ENCODE assay signal across 46 mouse cellular contexts in genomic region chr11:53657381-53657780, GRCm38 (mm10). TPM values are rescaled to one million over a fixed set of nuclear protein-coding genes. Genes with fewer than 3 reads are reported as not detected.
DNase-seq lines count a peak whose midpoint lies in the region; ATAC-seq and TF ChIP-seq lines count a peak whose summit lies in the region.
"Had no signal": no experiment of that assay in that cellular context is flagged by ENCODE, and none has a peak within 500 bp of the region (broad histone marks: within the 10 kb centered on the region; RNA-seq: fewer than 3 reads in every experiment).

No protein-coding gene starts in this region.

- peaks cover 73% of the 10 kb centered on the region for H3K36me3 ChIP-seq in G1E (replicated peaks)
- H3K36me3 ChIP-seq in liver, embryonic 15.5 days (replicated peaks), result peaks cover 32% of the 10 kb centered on the region
- H3K36me3 ChIP-seq: forebrain, embryonic 15.5 days; midbrain, embryonic 15.5 days had no signal

- H3K4me3 ChIP-seq in G1E (ENCODE audit: low read depth, low read length), result peak overlapping the region; percentile 58; the same call in 1 of the 2 replicates
- no peak overlapping the region for H3K4me3 ChIP-seq in liver, embryonic 15.5 days (replicated peaks)
- H3K4me3 ChIP-seq: embryonic facial prominence, embryonic 10.5 days; embryonic facial prominence, embryonic 15.5 days; forebrain, embryonic 10.5 days; forebrain, embryonic 15.5 days; gastrocnemius, adult 2 months; heart, embryonic 13.5 days; kidney, embryonic 15.5 days; layer of hippocampus, adult 2 months; limb, embryonic 13.5 days; midbrain, embryonic 10.5 days; midbrain, embryonic 15.5 days; myocyte; neural tube, embryonic 12.5 days had no signal

- TF ChIP-seq CTCF in G1E (IDR thresholded peaks at IDR 0.05; ENCODE audit: low read depth, low read length), result no peak

- no peaks in the 10 kb centered on the region for H3K27me3 ChIP-seq in G1E (ENCODE audit: insufficient read depth, low read length)
- no peaks in the 10 kb centered on the region for H3K27me3 ChIP-seq in liver, embryonic 15.5 days
- H3K27me3 ChIP-seq: embryonic facial prominence, embryonic 15.5 days; forebrain, embryonic 15.5 days; heart, embryonic 13.5 days; kidney, embryonic 15.5 days; limb, embryonic 13.5 days; midbrain, embryonic 15.5 days; neural tube, embryonic 12.5 days; Patski had no signal

- no peak overlapping the region for H3K9ac ChIP-seq in liver, embryonic 15.5 days
- H3K9ac ChIP-seq: embryonic facial prominence, embryonic 15.5 days; forebrain, embryonic 15.5 days; heart, embryonic 13.5 days; hindbrain, embryonic 14.5 days; kidney, embryonic 15.5 days; limb, embryonic 13.5 days; midbrain, embryonic 15.5 days; neural tube, embryonic 12.5 days had no signal

- peaks cover 69% of the 10 kb centered on the region for H3K4me1 ChIP-seq in G1E (ENCODE audit: insufficient read depth, low read depth, low read length)
- peaks cover 37% of the 10 kb centered on the region for H3K4me1 ChIP-seq in liver, embryonic 15.5 days (replicated peaks)
- H3K4me1 ChIP-seq: embryonic facial prominence, embryonic 10.5 days; embryonic facial prominence, embryonic 15.5 days; forebrain, embryonic 10.5 days; forebrain, embryonic 15.5 days; kidney, embryonic 15.5 days; limb, embryonic 13.5 days; midbrain, embryonic 10.5 days; midbrain, embryonic 15.5 days; neural tube, embryonic 12.5 days had no signal

- peak overlapping the region; percentile 58 for H3K4me2 ChIP-seq in liver, embryonic 15.5 days
- H3K4me2 ChIP-seq: embryonic facial prominence, embryonic 15.5 days; forebrain, embryonic 15.5 days; heart, embryonic 13.5 days; hindbrain, embryonic 14.5 days; kidney, embryonic 15.5 days; limb, embryonic 13.5 days; midbrain, embryonic 15.5 days; neural tube, embryonic 12.5 days had no signal

- 62% methylated on average over 8 of the region's 8 CpGs for WGBS in liver, embryonic 15.5 days (ENCODE audit: insufficient replicate concordance)

- DNase-seq in CD4-positive helper T cell, adult 2 months (ENCODE audit: low read depth, low spot score), result peak; percentile 13
- no peak for DNase-seq in G1E (ENCODE audit: low spot score)
- DNase-seq in right cerebral cortex, postnatal 36 days (ENCODE audit: low spot score in 2 of 2), result no peak
- no peak for DNase-seq in kidney, adult 9 months
- no peak for DNase-seq in frontal cortex, postnatal 10 days (ENCODE audit: low spot score in 2 of 2)
- DNase-seq: cerebellum, adult 18-20 months; cerebellum, postnatal 10 days; gastrocnemius, adult 2 months; gastrocnemius, postnatal 36 days; heart, adult 18-20 months; heart, postnatal 10 days; kidney, adult 11 months; kidney, postnatal 36 days; lung, adult 2 months; lung, postnatal 10 days; thymus, postnatal 14 days had no signal

- no peaks in the 10 kb centered on the region for H3K9me3 ChIP-seq in G1E (replicated peaks)
- no peaks in the 10 kb centered on the region for H3K9me3 ChIP-seq in liver, embryonic 15.5 days (replicated peaks)
- H3K9me3 ChIP-seq: embryonic facial prominence, embryonic 10.5 days; embryonic facial prominence, embryonic 15.5 days; forebrain, embryonic 10.5 days; forebrain, embryonic 15.5 days; heart, embryonic 13.5 days; kidney, embryonic 15.5 days; limb, embryonic 13.5 days; midbrain, embryonic 10.5 days; midbrain, embryonic 15.5 days; neural tube, embryonic 12.5 days had no signal

- peak overlapping the region; percentile 76 for H3K27ac ChIP-seq in liver, embryonic 15.5 days (replicated peaks)
- H3K27ac ChIP-seq: embryonic facial prominence, embryonic 10.5 days; embryonic facial prominence, embryonic 15.5 days; forebrain, embryonic 10.5 days; forebrain, embryonic 15.5 days; gastrocnemius, adult 2 months; heart, embryonic 13.5 days; hindbrain, embryonic 14.5 days; kidney, embryonic 15.5 days; layer of hippocampus, adult 2 months; limb, embryonic 13.5 days; macrophage; midbrain, embryonic 10.5 days; midbrain, embryonic 15.5 days; neural tube, embryonic 12.5 days had no signal

- ATAC-seq in G1E (ENCODE audit: extremely low read depth, insufficient number of reproducible peaks, low FRiP score, poor library complexity, severe bottlenecking), result no peak
- ATAC-seq in erythroid progenitor cell, adult 5-6 weeks (replicated peaks; ENCODE audit: low FRiP score, poor library complexity, severe bottlenecking), result peak; percentile 47
- ATAC-seq in liver, embryonic 15.5 days (ENCODE audit: insufficient read depth), result no peak
- ATAC-seq: forebrain, embryonic 15.5 days; midbrain, embryonic 15.5 days; Patski had no signal

RNA-seq across cellular contexts. Expression of gene Il13, which starts 22.9 kb away (rescaled TPM):
- total RNA-seq in G1E (2014; fragmentation: Nextera tagmentation) (0.63 TPM in 1 of 2 replicates, not detected in the other), G1E (2017) (3.2 and 4.7 TPM in 2 replicates)
- polyA plus RNA-seq in G1E (2012), result not detected in 2 replicates
- total RNA-seq in erythroid progenitor cell, adult 5-6 weeks (2015; ENCODE audit: low replicate concordance), result not detected in 2 replicates
- total RNA-seq in erythroid progenitor cell, adult 5-6 weeks (2017; ENCODE audit: low replicate concordance), result not detected in 2 replicates
- not detected in 2 replicates for polyA plus RNA-seq in liver, embryonic 15.5 days (2015; fragmentation: Nextera tagmentation; extraction: Ambion mirVana)
- total RNA-seq: adrenal gland, postnatal 10 days; ES-E14; gastrocnemius, adult 2 months; gastrocnemius, postnatal 36 days; heart, adult 18-20 months; heart, postnatal 10 days; hematopoietic stem cell, adult 5-6 weeks; layer of hippocampus, adult 2 months; layer of hippocampus, postnatal 14 days; left cerebral cortex, adult 8-10 months; left cerebral cortex, postnatal 36 days had no signal
- polyA plus RNA-seq: brain, embryonic 14.5 days; cortical plate, adult 2 months; embryonic facial prominence, embryonic 10.5 days; embryonic facial prominence, embryonic 15.5 days; forebrain, embryonic 10.5 days; forebrain, embryonic 15.5 days; frontal cortex, adult 2 months; heart, embryonic 13.5 days; hindbrain, embryonic 14.5 days; inflammation-experienced regulatory T-cells, adult 6 months; kidney, embryonic 15.5 days; lung, adult 2 months; macrophage; midbrain, embryonic 10.5 days; midbrain, embryonic 15.5 days; myocyte; neural tube, embryonic 12.5 days; Patski; stomach, embryonic 14.5 days; urinary bladder, adult 2 months had no signal

RNA-seq across cellular contexts. Expression of gene Il4, which starts 38.9 kb away (rescaled TPM):
- total RNA-seq in G1E (2014; fragmentation: Nextera tagmentation) (35.8 and 40.6 TPM in 2 replicates), G1E (2017) (87.7 and 99.1 TPM in 2 replicates)
- 0.43 and 1.0 TPM in 2 replicates for polyA plus RNA-seq in G1E (2012)
- total RNA-seq in erythroid progenitor cell, adult 5-6 weeks (2015; ENCODE audit: low replicate concordance), result 6.8 TPM in 1 of 2 replicates, not detected in the other
- not detected in 2 replicates for total RNA-seq in erythroid progenitor cell, adult 5-6 weeks (2017; ENCODE audit: low replicate concordance)
- polyA plus RNA-seq in liver, embryonic 15.5 days (2015; fragmentation: Nextera tagmentation; extraction: Ambion mirVana), result 0.35 and 0.52 TPM in 2 replicates
- total RNA-seq: adrenal gland, postnatal 10 days; ES-E14; gastrocnemius, adult 2 months; gastrocnemius, postnatal 36 days; heart, adult 18-20 months; heart, postnatal 10 days; layer of hippocampus, adult 2 months; layer of hippocampus, postnatal 14 days; left cerebral cortex, postnatal 36 days had no signal
- polyA plus RNA-seq: brain, embryonic 14.5 days; cortical plate, adult 2 months; frontal cortex, adult 2 months; lung, adult 2 months; testis, adult 2 months had no signal

RNA-seq across cellular contexts. Expression of gene Rad50, which starts 49.7 kb away (rescaled TPM):
- total RNA-seq in G1E (2014; fragmentation: Nextera tagmentation) (92.4 and 104 TPM in 2 replicates), G1E (2017) (73.7 and 97.2 TPM in 2 replicates)
- polyA plus RNA-seq in G1E (2012), result 13.7 and 16.4 TPM in 2 replicates
- total RNA-seq in erythroid progenitor cell, adult 5-6 weeks (2015; ENCODE audit: low replicate concordance), result 23.1 and 46.5 TPM in 2 replicates
- total RNA-seq in erythroid progenitor cell, adult 5-6 weeks (2017; ENCODE audit: low replicate concordance), result 26.7 and 30.7 TPM in 2 replicates
- 11.8 and 12.7 TPM in 2 replicates for polyA plus RNA-seq in liver, embryonic 15.5 days (2015; fragmentation: Nextera tagmentation; extraction: Ambion mirVana)

Comparison
In these comparisons a context has a peak if more than half of its experiments do, and no peak if none do; other contexts are left out.
1. RNA of gene Il4, which starts 38.9 kb away (total RNA-seq): 35.8 to 99.1 TPM in G1E; 6.8 TPM in erythroid progenitor cell, adult 5-6 weeks; every median in the first group is over 4 times any median in the second.